Mouse (Mus musculus) C2C12 (cell line): ENCODE results near the gene Osbpl9.

Experiments used
- CTCF ChIP-seq: IDR thresholded peaks from one replicate; pipeline ENCODE4 v1.5.1; 2011; ENCODE audit not compliant: control insufficient read depth, insufficient read depth, insufficient read length
- MAX ChIP-seq: IDR thresholded peaks from one replicate; pipeline ENCODE4 v1.6.1; 2011; ENCODE audit warnings: mild to moderate bottlenecking, control low read depth
- MYOD1 ChIP-seq: IDR thresholded peaks from one replicate; pipeline ENCODE4 v1.6.1; 2011; ENCODE audit warnings: low read depth; ENCODE audit not compliant: control insufficient read depth, insufficient read length
- USF1 ChIP-seq: IDR thresholded peaks from one replicate; pipeline ENCODE4 v1.6.1; 2011; ENCODE audit warnings: low read depth, mild to moderate bottlenecking, control low read depth, moderate library complexity

- no peak for TF ChIP-seq CTCF
- TF ChIP-seq USF1: no peak
- TF ChIP-seq MYOD1: no peak
- TF ChIP-seq MAX: no peak
Measured at GRCm38 (mm10) chr4:109042739-109043138, 159.3 kb downstream of the Osbpl9 start.
